Mouse (Mus musculus): ENCODE data around the gene Zfp366. TPM values are rescaled to one million over a fixed set of nuclear protein-coding genes. Genes with fewer than 3 reads are reported as not detected.

The Zfp366 gene
- polyA plus RNA-seq (2021; fragmentation: Nextera tagmentation): 0.69 and 0.70 TPM in 2 replicates
- long read RNA-seq, experiment 1: 0 reads
- long read RNA-seq, experiment 2, full-length matches to known transcripts: 1 of 5 reads
- long read RNA-seq, experiment 2, partial matches to known transcripts: 1 of 5 reads
- long read RNA-seq, experiment 2, other reads (novel, unspliced or antisense): 3 of 5 reads

GRCm38 (mm10) chr13:99184155-99184886, at the start of gene Zfp366:
Gene Zfp366, plus strand, starts transcription at chr13:99184823.

Other genes with a start within 250 kb of the Zfp366 start
- not detected in 2 replicates for gene 1700024P04Rik, start 200.3 kb upstream of the Zfp366 start, polyA plus RNA-seq (2021; fragmentation: Nextera tagmentation)
- 36.5 and 37.9 TPM in 2 replicates for gene Ptcd2, start 159.9 kb downstream of the Zfp366 start, polyA plus RNA-seq (2021; fragmentation: Nextera tagmentation)
- gene Mrps27, start 160.0 kb downstream of the Zfp366 start, polyA plus RNA-seq (2021; fragmentation: Nextera tagmentation): 41.9 and 43.2 TPM in 2 replicates

All from layer of hippocampus, adult 6 months (tissue).